Mouse (Mus musculus): ENCODE measurements around the gene Mfsd12. TPM values are rescaled to one million over a fixed set of nuclear protein-coding genes. Genes with fewer than 3 reads are reported as not detected.

The Mfsd12 gene
- polyA plus RNA-seq, 1 experiment: 6.2 TPM

GRCm38 (mm10) chr10:81411471-81412400, 54.4 kb downstream of the Mfsd12 start:
- no peak for TF ChIP-seq POLR2A (IDR thresholded peaks at IDR 0.05; ENCODE audit: low read depth, low read length)
- no peak for TF ChIP-seq CTCF (IDR thresholded peaks at IDR 0.05; ENCODE audit: borderline replicate concordance, insufficient read depth, low read length)
- Histone ChIP-seq H3K4me1 (ENCODE audit: control insufficient read depth, insufficient read depth, low read length) (peaks cover 41% of the 10 kb centered on the region), H3K4me3 (ENCODE audit: insufficient read depth, low read length) (no peak overlapping the region), H3K27ac (ENCODE audit: insufficient read depth, low read length) (peak overlapping the region; percentile 45)

GRCm38 (mm10) chr10:81412586-81413309, 55.5 kb downstream of the Mfsd12 start:
- TF ChIP-seq POLR2A (IDR thresholded peaks at IDR 0.05; ENCODE audit: low read depth, low read length) (no peak), CTCF (IDR thresholded peaks at IDR 0.05; ENCODE audit: borderline replicate concordance, insufficient read depth, low read length) (no peak)
- Histone ChIP-seq H3K4me1 (ENCODE audit: control insufficient read depth, insufficient read depth, low read length) (peaks cover 34% of the 10 kb centered on the region), H3K4me3 (ENCODE audit: insufficient read depth, low read length) (no peak overlapping the region), H3K27ac (ENCODE audit: insufficient read depth, low read length) (0 out of 2 replicates have a peak overlapping the region, but pooled peaks have one; percentile 0)

GRCm38 (mm10) chr10:81413310-81414261, 56.3 kb downstream of the Mfsd12 start:
- Histone ChIP-seq H3K4me1 (ENCODE audit: control insufficient read depth, insufficient read depth, low read length) (peaks cover 27% of the 10 kb centered on the region), H3K4me3 (ENCODE audit: insufficient read depth, low read length) (no peak overlapping the region), H3K27ac (ENCODE audit: insufficient read depth, low read length) (no peak overlapping the region)
- TF ChIP-seq CTCF (IDR thresholded peaks at IDR 0.05; ENCODE audit: borderline replicate concordance, insufficient read depth, low read length) (no peak), POLR2A (IDR thresholded peaks at IDR 0.05; ENCODE audit: low read depth, low read length) (no peak)

GRCm38 (mm10) chr10:81414682-81415081, 57.4 kb downstream of the Mfsd12 start:
- no peak overlapping the region for H3K4me3 ChIP-seq (ENCODE audit: insufficient read depth, low read length)

GRCm38 (mm10) chr10:81415146-81415545, 57.9 kb downstream of the Mfsd12 start:
- Histone ChIP-seq H3K4me1 (ENCODE audit: control insufficient read depth, insufficient read depth, low read length) (peaks cover 23% of the 10 kb centered on the region), H3K4me3 (ENCODE audit: insufficient read depth, low read length) (no peak overlapping the region), H3K27ac (ENCODE audit: insufficient read depth, low read length) (no peak overlapping the region)
- no peak for TF ChIP-seq POLR2A (IDR thresholded peaks at IDR 0.05; ENCODE audit: low read depth, low read length)
- TF ChIP-seq CTCF (IDR thresholded peaks at IDR 0.05; ENCODE audit: borderline replicate concordance, insufficient read depth, low read length): no peak

More at GRCm38 (mm10) chr10:81414682-81415081, 57.4 kb downstream of the Mfsd12 start:
- Histone ChIP-seq H3K27ac (ENCODE audit: insufficient read depth, low read length) (no peak overlapping the region), H3K4me1 (ENCODE audit: control insufficient read depth, insufficient read depth, low read length) (peaks cover 27% of the 10 kb centered on the region)
- TF ChIP-seq CTCF (IDR thresholded peaks at IDR 0.05; ENCODE audit: borderline replicate concordance, insufficient read depth, low read length) (no peak), POLR2A (IDR thresholded peaks at IDR 0.05; ENCODE audit: low read depth, low read length) (no peak)

Other genes starting within 250 kb of the Mfsd12 start
- 16.9 and 23.5 TPM in 2 replicates for gene Zbtb7a, start 222.3 kb upstream of the Mfsd12 start, polyA plus RNA-seq (2011; ENCODE audit: insufficient read length, low read depth, missing spikeins)
- gene Pias4, start 189.6 kb upstream of the Mfsd12 start, polyA plus RNA-seq (2011; ENCODE audit: insufficient read length, low read depth, missing spikeins): 25.6 and 27.9 TPM in 2 replicates
- gene Eef2, start 180.9 kb upstream of the Mfsd12 start, polyA plus RNA-seq (2011; ENCODE audit: insufficient read length, low read depth, missing spikeins): 1,643 and 1,827 TPM in 2 replicates
- 48.4 and 51.2 TPM in 2 replicates for gene Dapk3, start 174.5 kb upstream of the Mfsd12 start, polyA plus RNA-seq (2011; ENCODE audit: insufficient read length, low read depth, missing spikeins)
- not detected in 2 replicates for gene 4930442H23Rik, start 173.6 kb upstream of the Mfsd12 start, polyA plus RNA-seq (2011; ENCODE audit: insufficient read length, low read depth, missing spikeins)
- gene Nmrk2, start 155.4 kb upstream of the Mfsd12 start, polyA plus RNA-seq (2011; ENCODE audit: insufficient read length, low read depth, missing spikeins): not detected in 2 replicates
- 0.47 and 0.67 TPM in 2 replicates for gene Atcay, start 126.7 kb upstream of the Mfsd12 start, polyA plus RNA-seq (2011; ENCODE audit: insufficient read length, low read depth, missing spikeins)
- gene Zfr2, start 124.3 kb upstream of the Mfsd12 start, polyA plus RNA-seq (2011; ENCODE audit: insufficient read length, low read depth, missing spikeins): 3.1 and 4.1 TPM in 2 replicates
- 0.90 and 1.2 TPM in 2 replicates for gene Matk, start 104.6 kb upstream of the Mfsd12 start, polyA plus RNA-seq (2011; ENCODE audit: insufficient read length, low read depth, missing spikeins)
- gene Mrpl54, start 90.6 kb upstream of the Mfsd12 start, polyA plus RNA-seq (2011; ENCODE audit: insufficient read length, low read depth, missing spikeins): 52.9 and 53.7 TPM in 2 replicates
- gene Apba3, start 90.5 kb upstream of the Mfsd12 start, polyA plus RNA-seq (2011; ENCODE audit: insufficient read length, low read depth, missing spikeins): 43.2 and 44.8 TPM in 2 replicates
- not detected in 2 replicates for gene Tjp3, start 65.9 kb upstream of the Mfsd12 start, polyA plus RNA-seq (2011; ENCODE audit: insufficient read length, low read depth, missing spikeins)
- gene Pip5k1c, start 64.5 kb upstream of the Mfsd12 start, polyA plus RNA-seq (2011; ENCODE audit: insufficient read length, low read depth, missing spikeins): 40.1 and 43.0 TPM in 2 replicates
- gene Cactin, start 36.4 kb upstream of the Mfsd12 start, polyA plus RNA-seq (2011; ENCODE audit: insufficient read length, low read depth, missing spikeins): 20.0 and 20.1 TPM in 2 replicates
- 5.7 and 7.4 TPM in 2 replicates for gene Tbxa2r, start 28.8 kb upstream of the Mfsd12 start, polyA plus RNA-seq (2011; ENCODE audit: insufficient read length, low read depth, missing spikeins)
- 0.37 and 0.39 TPM in 2 replicates for gene Gipc3, start 14.2 kb upstream of the Mfsd12 start, polyA plus RNA-seq (2011; ENCODE audit: insufficient read length, low read depth, missing spikeins)
- 75.2 and 81.8 TPM in 2 replicates for gene Hmg20b, start 7.0 kb upstream of the Mfsd12 start, polyA plus RNA-seq (2011; ENCODE audit: insufficient read length, low read depth, missing spikeins)
- 0.61 TPM in 1 of 2 replicates, not detected in the other for gene 4930404N11Rik, start 8.3 kb downstream of the Mfsd12 start, polyA plus RNA-seq (2011; ENCODE audit: insufficient read length, low read depth, missing spikeins)
- 26.4 and 26.7 TPM in 2 replicates for gene Fzr1, start 21.0 kb downstream of the Mfsd12 start, polyA plus RNA-seq (2011; ENCODE audit: insufficient read length, low read depth, missing spikeins)
- gene Dohh, start 26.9 kb downstream of the Mfsd12 start, polyA plus RNA-seq (2011; ENCODE audit: insufficient read length, low read depth, missing spikeins): 37.7 and 50.1 TPM in 2 replicates
- 1.4 TPM in 1 of 2 replicates, not detected in the other for gene Gm48551, start 27.0 kb downstream of the Mfsd12 start, polyA plus RNA-seq (2011; ENCODE audit: insufficient read length, low read depth, missing spikeins)
- gene Gm48552, start 31.5 kb downstream of the Mfsd12 start, polyA plus RNA-seq (2011; ENCODE audit: insufficient read length, low read depth, missing spikeins): 1.1 TPM in 1 of 2 replicates, not detected in the other
- 0.58 and 2.2 TPM in 2 replicates for gene Smim24, start 35.6 kb downstream of the Mfsd12 start, polyA plus RNA-seq (2011; ENCODE audit: insufficient read length, low read depth, missing spikeins)
- 64.3 and 84.8 TPM in 2 replicates for gene Nfic, start 98.1 kb downstream of the Mfsd12 start, polyA plus RNA-seq (2011; ENCODE audit: insufficient read length, low read depth, missing spikeins)
- gene Celf5, start 125.2 kb downstream of the Mfsd12 start, polyA plus RNA-seq (2011; ENCODE audit: insufficient read length, low read depth, missing spikeins): 4.4 and 4.5 TPM in 2 replicates
- 61.5 and 62.8 TPM in 2 replicates for gene Ncln, start 138.9 kb downstream of the Mfsd12 start, polyA plus RNA-seq (2011; ENCODE audit: insufficient read length, low read depth, missing spikeins)
- not detected in 2 replicates for gene S1pr4, start 142.6 kb downstream of the Mfsd12 start, polyA plus RNA-seq (2011; ENCODE audit: insufficient read length, low read depth, missing spikeins)
- gene Gna15, start 166.7 kb downstream of the Mfsd12 start, polyA plus RNA-seq (2011; ENCODE audit: insufficient read length, low read depth, missing spikeins): 0.83 TPM in 1 of 2 replicates, not detected in the other
- 64.4 and 66.3 TPM in 2 replicates for gene Gna11, start 187.7 kb downstream of the Mfsd12 start, polyA plus RNA-seq (2011; ENCODE audit: insufficient read length, low read depth, missing spikeins)
- 354 and 424 TPM in 2 replicates for gene Aes, start 202.0 kb downstream of the Mfsd12 start, polyA plus RNA-seq (2011; ENCODE audit: insufficient read length, low read depth, missing spikeins)
- 22.4 and 25.7 TPM in 2 replicates for gene Tle2, start 217.1 kb downstream of the Mfsd12 start, polyA plus RNA-seq (2011; ENCODE audit: insufficient read length, low read depth, missing spikeins)
- gene Tle6, start 243.6 kb downstream of the Mfsd12 start, polyA plus RNA-seq (2011; ENCODE audit: insufficient read length, low read depth, missing spikeins): 16.5 and 26.4 TPM in 2 replicates
- gene BC025920, start 248.8 kb downstream of the Mfsd12 start, polyA plus RNA-seq (2011; ENCODE audit: insufficient read length, low read depth, missing spikeins): 0.75 and 0.86 TPM in 2 replicates

Measured in embryonic fibroblast, embryonic 13.5 days (primary cell).